Mouse (Mus musculus) heart, postnatal 0 days (tissue): ENCODE results near the gene Tmem143.

Experiments
- CTCF ChIP-seq: IDR thresholded peaks from 2 replicates; pipeline ENCODE4 v1.5.1; 2016; ENCODE audit warnings: antibody characterized with exemption, control low read depth, low read depth
- EP300 ChIP-seq: IDR thresholded peaks from 2 replicates; pipeline ENCODE4 v1.6.1; 2016; ENCODE audit warnings: antibody characterized with exemption, low read depth

DNA sequence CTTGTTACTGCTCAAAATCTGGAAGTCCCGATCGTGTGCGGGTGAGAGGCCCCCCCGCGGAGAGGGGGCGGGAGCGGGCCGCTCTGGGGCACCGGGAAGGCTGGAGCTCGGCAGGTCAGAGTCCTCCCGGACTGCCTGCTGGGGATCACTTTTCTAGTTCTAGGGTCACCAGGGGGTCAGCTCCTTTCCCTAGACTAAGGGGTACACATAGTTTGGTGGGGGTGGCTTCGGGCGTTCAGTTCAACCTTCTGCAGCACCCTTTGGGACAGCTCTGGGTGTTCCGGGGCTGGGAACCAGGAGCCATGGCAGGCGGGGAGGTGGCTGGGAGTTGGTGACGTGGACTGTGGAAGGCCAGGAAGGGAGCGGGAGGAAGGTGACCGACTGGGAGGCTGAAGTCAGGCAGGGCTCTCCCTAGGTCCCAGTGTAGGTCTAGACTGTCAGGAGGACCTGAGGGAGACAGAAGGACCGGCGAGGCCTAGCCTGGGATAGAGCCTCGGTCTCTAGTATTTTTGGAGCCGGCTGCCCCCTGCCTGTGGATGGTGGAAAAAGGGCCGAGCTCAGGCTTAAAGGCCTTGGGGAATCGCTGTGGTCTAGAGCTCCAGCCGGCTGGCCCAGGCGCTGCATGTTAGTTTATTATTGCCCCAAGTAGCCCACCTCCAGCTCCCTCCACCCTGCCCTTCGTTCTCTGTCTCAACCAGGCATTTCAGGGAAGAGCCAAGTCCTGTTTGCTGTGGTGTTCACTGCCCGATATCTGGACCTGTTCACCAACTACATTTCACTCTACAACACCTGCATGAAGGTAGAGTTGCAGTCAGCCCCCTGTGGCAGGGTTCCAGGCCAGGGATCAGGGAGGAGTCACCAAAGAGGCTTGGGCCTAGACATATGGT is 23.4 kb upstream of the Tmem143 start:
- TF ChIP-seq CTCF (peak; percentile 16; the same call in 1 of the 2 replicates), EP300 (no peak)
